Mouse (Mus musculus): ENCODE results near the gene 2300009A05Rik. TPM values are rescaled to one million over a fixed set of nuclear protein-coding genes. Genes with fewer than 3 reads are reported as not detected.

2300009A05Rik gene
- polyA plus RNA-seq (2017; shearing (Covaris generic)), result 60.6 TPM

DNA sequence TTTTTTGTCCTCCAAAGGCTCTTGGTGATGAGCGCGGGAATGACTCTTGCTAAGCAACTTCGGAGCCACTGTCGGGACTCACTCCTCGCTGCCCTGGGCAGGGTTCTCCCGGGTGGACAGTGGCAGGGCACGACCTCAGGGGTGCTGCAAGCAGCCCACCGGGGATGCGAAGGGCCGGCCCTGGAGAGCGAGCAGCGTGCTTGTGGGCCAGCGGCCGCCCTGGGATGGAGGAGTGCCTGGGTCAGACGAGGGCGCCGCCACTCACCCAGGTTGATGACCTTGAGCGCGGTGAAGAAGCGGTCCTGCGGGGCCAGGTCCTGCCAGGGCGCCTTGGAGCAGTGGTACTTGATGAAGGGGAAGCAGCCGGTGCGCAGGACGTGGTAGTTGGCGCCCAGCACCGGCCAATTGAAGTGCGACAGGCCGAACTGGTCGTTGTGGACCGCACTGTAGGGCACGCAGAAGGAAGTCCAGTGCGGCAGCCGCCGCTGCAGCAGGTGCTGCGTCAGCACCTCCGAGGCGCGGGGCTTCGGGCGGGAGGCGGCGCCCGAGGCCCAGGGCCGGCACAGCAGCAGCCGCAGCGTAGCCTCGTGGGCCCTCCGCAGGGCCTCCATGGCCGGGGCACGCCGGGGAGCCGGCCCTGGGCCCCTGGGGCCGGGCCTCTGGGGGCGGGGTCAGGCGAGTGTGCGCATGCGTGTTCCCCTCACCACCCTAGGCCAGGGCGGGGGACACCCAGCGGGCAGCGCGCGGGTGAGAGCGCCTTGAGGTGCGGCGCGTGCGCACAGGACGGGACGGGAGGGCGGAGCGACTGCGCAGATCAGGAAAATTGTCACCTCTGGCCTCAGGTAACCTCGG lies at the start of gene 2300009A05Rik:
Gene 2300009A05Rik, minus strand, starts transcription at position 636 of the 852 bp plus-strand sequence.

DNA sequence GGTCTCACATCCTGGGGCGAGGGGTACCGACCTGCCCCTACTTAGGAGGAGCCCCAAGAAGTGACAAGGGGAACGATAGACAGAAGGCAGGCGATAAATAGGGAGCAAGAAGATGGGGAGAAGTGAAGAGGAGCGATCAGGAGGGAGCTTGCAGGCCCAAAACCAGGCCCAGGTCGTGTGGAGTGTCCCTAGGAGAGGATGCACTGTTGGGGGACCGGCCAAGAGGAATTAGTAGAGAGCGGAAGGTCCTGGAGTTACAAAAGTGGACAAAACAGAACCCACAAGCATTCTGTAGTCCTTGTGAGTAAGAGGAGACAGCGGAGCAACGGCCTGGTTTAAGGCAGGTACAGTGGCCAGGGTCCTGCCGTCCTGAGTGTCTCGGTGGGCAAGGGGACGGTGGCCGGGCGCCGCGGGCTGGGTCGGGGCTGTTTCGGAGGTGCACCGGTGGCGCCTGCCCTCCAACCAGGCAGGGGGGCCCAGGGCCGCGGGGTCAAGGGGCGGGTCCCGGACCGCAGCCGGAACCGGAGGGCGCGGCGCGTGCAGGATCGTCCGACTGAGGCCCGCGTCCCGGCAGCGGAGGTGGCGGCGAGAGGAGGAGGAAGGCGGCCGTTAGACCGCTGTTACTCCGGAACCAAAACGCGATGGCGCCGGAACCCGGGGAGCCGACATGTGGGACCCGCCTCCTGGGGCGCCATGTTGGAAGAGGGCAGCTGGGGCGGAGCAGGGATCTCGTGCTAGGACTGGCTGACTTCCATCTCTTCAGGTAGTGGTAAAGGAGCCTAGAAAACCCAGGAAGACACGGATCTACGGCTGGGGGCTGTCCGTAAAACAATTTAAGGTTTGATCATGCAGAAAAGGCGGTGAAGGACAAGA lies 21.5 kb downstream of the 2300009A05Rik start, which contains the start of gene Map2k5:
Gene Map2k5, minus strand, starts transcription at position 633 of the 873 bp plus-strand sequence.

Other genes starting within 250 kb of the 2300009A05Rik start
- gene Map2k5, start 21.3 kb downstream of the 2300009A05Rik start, polyA plus RNA-seq (2017; shearing (Covaris generic)), result 40.4 TPM
- gene Iqch, start 203.2 kb upstream of the 2300009A05Rik start, polyA plus RNA-seq (2017; shearing (Covaris generic)), result 0.19 TPM
- 45.9 TPM for gene Aagab, start 203.4 kb upstream of the 2300009A05Rik start, polyA plus RNA-seq (2017; shearing (Covaris generic))

Data from CD4-positive, CD25-positive, alpha-beta regulatory T cell (primary cell).